Mouse (Mus musculus): ENCODE results near the gene Pnrc2.

Gene Pnrc2

DNA sequence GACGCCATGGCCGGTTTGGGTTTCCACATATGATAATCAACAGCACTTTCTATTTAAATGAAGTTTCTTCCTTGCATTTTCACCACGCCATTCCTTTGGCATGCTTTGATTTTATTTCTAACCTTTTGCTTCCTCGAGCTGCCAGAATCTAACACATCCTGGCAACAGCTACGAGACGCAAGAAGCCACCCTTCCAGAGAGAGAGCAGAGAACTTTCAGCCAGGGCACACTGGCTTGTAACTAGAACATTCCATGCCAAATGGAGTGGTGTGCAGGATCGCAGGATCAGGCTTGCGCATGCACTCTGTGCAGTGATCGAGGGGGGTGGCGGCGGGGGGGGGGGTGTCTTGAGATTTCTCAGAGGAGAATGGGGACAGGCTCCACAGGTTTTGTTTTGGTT is 41.6 kb downstream of the Pnrc2 start:
- in situ Hi-C loops (cut with MboI; ENCODE audit: low sequenced_read_pairs): no loop called here

DNA sequence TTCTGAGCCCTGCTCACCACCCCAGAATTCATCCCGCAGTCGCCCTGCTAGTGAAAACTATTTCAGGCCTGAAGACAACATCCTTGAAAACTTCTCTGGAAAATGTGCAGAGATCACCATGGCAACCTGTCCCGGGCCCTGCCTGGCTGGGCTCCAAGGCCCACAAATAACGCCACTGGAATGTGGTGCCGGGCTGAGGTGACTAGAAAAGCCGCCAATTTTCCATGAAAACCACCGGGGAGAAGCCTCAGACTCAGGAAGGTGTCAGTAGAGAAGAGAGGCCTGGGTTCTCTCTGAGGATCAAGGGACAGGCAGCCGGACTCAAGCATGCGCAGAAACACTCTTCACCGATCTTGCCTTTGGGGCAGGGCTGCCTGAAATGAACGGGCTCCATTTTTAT is 45.2 kb downstream of the Pnrc2 start:
- in situ Hi-C loops (cut with MboI; ENCODE audit: low sequenced_read_pairs): no loop called here

DNA sequence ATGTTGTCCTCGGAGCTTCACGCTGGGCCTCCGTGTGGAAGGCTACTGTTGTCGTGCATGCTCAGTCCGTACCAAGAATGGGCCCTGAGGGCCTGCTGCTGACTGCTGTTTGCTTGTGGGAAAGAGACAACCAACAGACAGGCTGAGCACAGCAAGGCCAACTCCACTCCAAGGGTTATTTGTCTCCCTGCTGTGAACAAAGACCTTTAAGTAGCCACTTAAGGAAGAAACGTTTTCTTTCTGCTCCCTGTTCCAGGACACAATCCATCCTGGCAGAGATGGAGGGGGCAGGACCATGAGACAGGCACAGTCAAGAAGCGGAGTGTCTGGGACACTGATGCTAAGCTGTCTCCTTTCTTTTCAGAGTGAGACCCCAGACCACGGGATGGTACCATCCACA is 49.4 kb downstream of the Pnrc2 start:
- in situ Hi-C loops (cut with MboI; ENCODE audit: low sequenced_read_pairs): no loop called here

DNA sequence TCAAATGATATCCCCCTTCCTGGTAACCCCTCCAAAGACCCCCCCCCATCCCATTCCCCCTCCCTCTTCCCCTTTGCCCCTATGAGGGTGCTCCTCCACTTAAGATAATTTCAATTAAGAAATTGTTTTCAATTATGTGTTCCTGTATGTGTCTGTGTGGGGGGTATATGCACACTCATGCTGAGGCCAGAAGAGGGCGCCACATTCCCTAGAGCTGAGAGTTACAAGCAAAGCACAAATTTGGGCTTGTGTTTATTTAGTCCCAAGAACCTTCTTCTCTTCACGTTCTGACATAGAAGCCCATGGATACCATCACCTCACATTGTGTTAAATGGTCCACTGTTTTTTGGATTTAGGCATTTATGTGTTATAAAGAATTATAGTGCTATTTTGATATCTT is 50.4 kb downstream of the Pnrc2 start:
- in situ Hi-C loops (cut with MboI; ENCODE audit: low sequenced_read_pairs): no loop called here

DNA sequence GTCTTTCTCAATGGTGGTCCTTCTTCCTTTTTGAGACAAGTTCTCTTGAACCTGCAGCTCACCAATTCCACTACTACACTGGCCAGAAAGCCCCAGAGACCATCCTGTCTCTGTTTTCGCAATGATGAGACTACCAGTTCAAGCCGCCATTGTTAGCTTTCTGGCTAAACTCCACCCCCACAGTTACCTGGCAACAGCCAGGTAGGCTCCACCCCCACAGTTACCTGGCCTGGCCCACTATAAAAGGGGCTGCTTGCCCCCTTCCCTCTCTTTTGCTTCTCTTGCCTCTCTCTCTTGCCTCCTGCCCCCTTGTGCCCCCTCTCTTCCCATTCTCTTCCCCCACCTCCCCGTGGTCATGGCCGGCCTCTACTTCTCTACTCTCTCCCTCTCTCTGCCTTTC is 51.9 kb downstream of the Pnrc2 start:
- in situ Hi-C loops (cut with MboI; ENCODE audit: low sequenced_read_pairs): no loop called here

Measured in CH12F3 (cell line).